In the genomic region with DNA sequence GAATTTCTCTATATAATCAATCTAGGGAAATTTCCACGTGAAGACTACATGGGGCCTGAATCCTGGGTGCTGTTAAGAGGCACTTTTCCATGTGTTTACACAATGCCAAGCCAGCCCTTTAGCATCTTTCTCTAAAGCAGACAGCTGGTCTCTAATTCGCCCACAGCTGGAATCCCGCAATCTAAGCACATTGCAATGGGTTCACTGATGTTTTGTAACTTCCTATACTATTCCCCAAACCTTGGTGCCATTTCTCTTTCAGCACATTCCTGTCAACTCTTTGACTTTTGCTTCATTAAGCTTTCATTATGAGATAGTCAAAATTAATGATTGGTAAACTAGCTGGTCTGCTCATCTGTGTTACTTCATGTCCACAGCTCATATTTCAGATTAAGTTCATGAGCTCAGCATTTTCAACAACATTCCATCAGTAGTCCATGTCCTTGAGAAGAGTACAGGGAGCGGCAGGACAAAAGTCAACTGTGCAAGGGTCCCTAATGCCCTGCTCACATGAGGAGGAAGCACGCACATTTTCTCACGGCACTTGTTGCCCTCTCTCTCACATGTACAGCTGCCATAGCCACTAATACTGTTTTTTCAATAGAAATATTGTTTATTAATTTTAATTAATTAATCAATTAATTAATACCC, we compare ENCODE assay signal across 17 mouse cellular contexts.
"Had no signal": no experiment of that assay in that cellular context is flagged by ENCODE, and none has a peak within 500 bp of the region (broad histone marks: within the 10 kb centered on the region; RNA-seq: fewer than 3 reads in every experiment).

No protein-coding gene starts in this region.

- H3K9ac ChIP-seq: hindbrain, embryonic 14.5 days; limb, embryonic 12.5 days; liver, embryonic 14.5 days; midbrain, embryonic 12.5 days; stomach, embryonic 15.5 days had no signal

- H3K4me1 ChIP-seq: limb, embryonic 12.5 days; midbrain, embryonic 12.5 days; stomach, embryonic 15.5 days had no signal

- H3K36me3 ChIP-seq: limb, embryonic 12.5 days; midbrain, embryonic 12.5 days; stomach, embryonic 15.5 days had no signal

- DNase-seq: kidney, adult 9 months; kidney, postnatal 25 days; layer of hippocampus, adult 9-11 months; layer of hippocampus, postnatal 36 days; right cerebral cortex, postnatal 4 days; thymus, adult 2 months; thymus, postnatal 25 days had no signal

- H3K4me2 ChIP-seq: hindbrain, embryonic 14.5 days; limb, embryonic 12.5 days; midbrain, embryonic 12.5 days; stomach, embryonic 15.5 days had no signal

- H3K27ac ChIP-seq: hindbrain, embryonic 14.5 days; limb, embryonic 12.5 days; liver, embryonic 14.5 days; macrophage; midbrain, embryonic 12.5 days; stomach, embryonic 15.5 days had no signal

- H3K9me3 ChIP-seq: limb, embryonic 12.5 days; megakaryocyte, embryonic 14.5 days; midbrain, embryonic 12.5 days; stomach, embryonic 15.5 days had no signal

- H3K27me3 ChIP-seq: limb, embryonic 12.5 days; megakaryocyte, embryonic 14.5 days; midbrain, embryonic 12.5 days; stomach, embryonic 15.5 days had no signal

- H3K4me3 ChIP-seq: limb, embryonic 12.5 days; megakaryocyte, embryonic 14.5 days; midbrain, embryonic 12.5 days; stomach, embryonic 15.5 days had no signal

- ATAC-seq: inflammation-experienced regulatory T-cells, adult 6 months; intestine, postnatal 0 days; midbrain, embryonic 16.5 days had no signal
